Mouse (Mus musculus): ENCODE data around the gene Vmn1r13. TPM values are rescaled to one million over a fixed set of nuclear protein-coding genes. Genes with fewer than 3 reads are reported as not detected.
"Not testable (repeated sequence)": the region's sequence is repeated elsewhere in the genome, so short reads cannot be mapped to it uniquely, and the experiment has no call there.

Vmn1r13 gene
- polyA plus RNA-seq (2012; rRNA removed), result not detected in 2 replicates
- polyA plus RNA-seq (2014; fragmentation: Nextera tagmentation; extraction: Ambion mirVana), result not detected in 2 replicates

- not testable (repeated sequence) for H3K4me2 ChIP-seq (replicated peaks; ENCODE audit: low read depth, low read length, severe bottlenecking); H3K27ac ChIP-seq (replicated peaks; ENCODE audit: low read depth, low read length); H3K9me3 ChIP-seq (ENCODE audit: control insufficient read depth, low read length); H3K4me3 ChIP-seq (replicated peaks; ENCODE audit: low read length); H3K4me1 ChIP-seq (ENCODE audit: control insufficient read depth, insufficient read depth, low read length); H3K9ac ChIP-seq (ENCODE audit: low read depth, low read length, severe bottlenecking); H3K27me3 ChIP-seq (ENCODE audit: control insufficient read depth, insufficient read depth, low read length); DNase-seq (ENCODE audit: low spot score); H3K36me3 ChIP-seq (ENCODE audit: control insufficient read depth, insufficient read depth, low read length); ATAC-seq (ENCODE audit: low FRiP score, low read depth)
- 90% methylated on average over 1 of the region's 1 CpGs for WGBS
Observed at GRCm38 (mm10) chr6:57202990-57203389, at the start of gene Vmn1r13. TSS of gene Vmn1r13 (plus strand) at chr6:57203290.

- H3K4me2 ChIP-seq (replicated peaks; ENCODE audit: low read depth, low read length, severe bottlenecking), result no peak within 1 kb of the TSS
- no peak within 1 kb of the TSS for H3K9ac ChIP-seq (ENCODE audit: low read depth, low read length, severe bottlenecking)
- H3K4me3 ChIP-seq (replicated peaks; ENCODE audit: low read length), result no peak within 1 kb of the TSS
- no peak for ATAC-seq (ENCODE audit: low FRiP score, low read depth)
- WGBS, result 81% methylated on average over 2 of the region's 2 CpGs
- H3K27ac ChIP-seq (replicated peaks; ENCODE audit: low read depth, low read length), result no peak within 1 kb of the TSS
- H3K9me3 ChIP-seq (ENCODE audit: control insufficient read depth, low read length), result no peaks in the 10 kb centered on the region
- no peak for TF ChIP-seq POLR2A (IDR thresholded peaks at IDR 0.05; ENCODE audit: borderline replicate concordance, extremely low read depth, insufficient read depth, insufficient read length)
- no peaks in the 10 kb centered on the region for H3K36me3 ChIP-seq (ENCODE audit: control insufficient read depth, insufficient read depth, low read length)
- H3K4me1 ChIP-seq (ENCODE audit: control insufficient read depth, insufficient read depth, low read length), result no peaks in the 10 kb centered on the region
- no peaks in the 10 kb centered on the region for H3K27me3 ChIP-seq (ENCODE audit: control insufficient read depth, insufficient read depth, low read length)
- no peak for DNase-seq (ENCODE audit: low spot score)
Observed at GRCm38 (mm10) chr6:57156619-57157018, 46.5 kb upstream of the Vmn1r13 start, which contains the start of gene Vmn1r12. TSS of gene Vmn1r12 (plus strand) at chr6:57156919.

GRCm38 (mm10) chr6:57190016-57190415 is 13.1 kb upstream of the Vmn1r13 start:
- not testable (repeated sequence) for H3K4me1 ChIP-seq (ENCODE audit: control insufficient read depth, insufficient read depth, low read length); H3K27me3 ChIP-seq (ENCODE audit: control insufficient read depth, insufficient read depth, low read length); H3K9me3 ChIP-seq (ENCODE audit: control insufficient read depth, low read length); H3K36me3 ChIP-seq (ENCODE audit: control insufficient read depth, insufficient read depth, low read length); H3K4me3 ChIP-seq (replicated peaks; ENCODE audit: low read length); H3K27ac ChIP-seq (replicated peaks; ENCODE audit: low read depth, low read length); ATAC-seq (ENCODE audit: low FRiP score, low read depth); DNase-seq (ENCODE audit: low spot score); H3K9ac ChIP-seq (ENCODE audit: low read depth, low read length, severe bottlenecking); H3K4me2 ChIP-seq (replicated peaks; ENCODE audit: low read depth, low read length, severe bottlenecking)
- WGBS, result 52% methylated on average over 3 of the region's 3 CpGs

GRCm38 (mm10) chr6:57231386-57231785 is 28.3 kb downstream of the Vmn1r13 start, which contains the start of gene Vmn1r14:
TSS of gene Vmn1r14 (plus strand) at chr6:57231686.
- H3K27ac ChIP-seq (replicated peaks; ENCODE audit: low read depth, low read length), result no peak within 1 kb of the TSS
- WGBS, result 90% methylated on average over 3 of the region's 3 CpGs
- TF ChIP-seq POLR2A (IDR thresholded peaks at IDR 0.05; ENCODE audit: borderline replicate concordance, extremely low read depth, insufficient read depth, insufficient read length), result no peak
- ATAC-seq (ENCODE audit: low FRiP score, low read depth), result no peak
- no peaks in the 10 kb centered on the region for H3K4me1 ChIP-seq (ENCODE audit: control insufficient read depth, insufficient read depth, low read length)
- no peak within 1 kb of the TSS for H3K9ac ChIP-seq (ENCODE audit: low read depth, low read length, severe bottlenecking)
- no peaks in the 10 kb centered on the region for H3K9me3 ChIP-seq (ENCODE audit: control insufficient read depth, low read length)
- DNase-seq (ENCODE audit: low spot score), result no peak
- H3K27me3 ChIP-seq (ENCODE audit: control insufficient read depth, insufficient read depth, low read length), result no peaks in the 10 kb centered on the region
- no peak within 1 kb of the TSS for H3K4me3 ChIP-seq (replicated peaks; ENCODE audit: low read length)
- no peaks in the 10 kb centered on the region for H3K36me3 ChIP-seq (ENCODE audit: control insufficient read depth, insufficient read depth, low read length)
- no peak within 1 kb of the TSS for H3K4me2 ChIP-seq (replicated peaks; ENCODE audit: low read depth, low read length, severe bottlenecking)

- H3K9me3 ChIP-seq (ENCODE audit: control insufficient read depth, low read length), result no peaks in the 10 kb centered on the region
- WGBS, result 66% methylated on average over 1 of the region's 1 CpGs
- H3K27me3 ChIP-seq (ENCODE audit: control insufficient read depth, insufficient read depth, low read length), result no peaks in the 10 kb centered on the region
- no peak within 1 kb of the TSS for H3K4me2 ChIP-seq (replicated peaks; ENCODE audit: low read depth, low read length, severe bottlenecking)
- no peak within 1 kb of the TSS for H3K9ac ChIP-seq (ENCODE audit: low read depth, low read length, severe bottlenecking)
- no peak within 1 kb of the TSS for H3K27ac ChIP-seq (replicated peaks; ENCODE audit: low read depth, low read length)
- no peak within 1 kb of the TSS for H3K4me3 ChIP-seq (replicated peaks; ENCODE audit: low read length)
- no peaks in the 10 kb centered on the region for H3K4me1 ChIP-seq (ENCODE audit: control insufficient read depth, insufficient read depth, low read length)
- ATAC-seq (ENCODE audit: low FRiP score, low read depth), result no peak
- TF ChIP-seq POLR2A (IDR thresholded peaks at IDR 0.05; ENCODE audit: borderline replicate concordance, extremely low read depth, insufficient read depth, insufficient read length), result no peak
- no peak for DNase-seq (ENCODE audit: low spot score)
- no peaks in the 10 kb centered on the region for H3K36me3 ChIP-seq (ENCODE audit: control insufficient read depth, insufficient read depth, low read length)
Observed at GRCm38 (mm10) chr6:57257652-57258051, 54.6 kb downstream of the Vmn1r13 start, which contains the start of gene Vmn1r15. TSS of gene Vmn1r15 (plus strand) at chr6:57257952.

- H3K27me3 ChIP-seq (ENCODE audit: control insufficient read depth, insufficient read depth, low read length), result no peaks in the 10 kb centered on the region
Observed at GRCm38 (mm10) chr6:57260990-57261389, 57.9 kb downstream of the Vmn1r13 start.

More at GRCm38 (mm10) chr6:57260990-57261389, 57.9 kb downstream of the Vmn1r13 start:
- DNase-seq (ENCODE audit: low spot score), result no peak
- H3K4me3 ChIP-seq (replicated peaks; ENCODE audit: low read length), result no peak overlapping the region
- no peaks in the 10 kb centered on the region for H3K9me3 ChIP-seq (ENCODE audit: control insufficient read depth, low read length)
- no peak overlapping the region for H3K27ac ChIP-seq (replicated peaks; ENCODE audit: low read depth, low read length)
- H3K9ac ChIP-seq (ENCODE audit: low read depth, low read length, severe bottlenecking), result no peak overlapping the region
- no peaks in the 10 kb centered on the region for H3K36me3 ChIP-seq (ENCODE audit: control insufficient read depth, insufficient read depth, low read length)
- no peak overlapping the region for H3K4me2 ChIP-seq (replicated peaks; ENCODE audit: low read depth, low read length, severe bottlenecking)
- no peak for TF ChIP-seq POLR2A (IDR thresholded peaks at IDR 0.05; ENCODE audit: borderline replicate concordance, extremely low read depth, insufficient read depth, insufficient read length)
- H3K4me1 ChIP-seq (ENCODE audit: control insufficient read depth, insufficient read depth, low read length), result no peaks in the 10 kb centered on the region
- ATAC-seq (ENCODE audit: low FRiP score, low read depth), result no peak
- 74% methylated on average over 2 of the region's 2 CpGs for WGBS

Other genes starting within 250 kb of the Vmn1r13 start
- gene Vmn1r5, start 233.0 kb upstream of the Vmn1r13 start, polyA plus RNA-seq (2012; rRNA removed), result not detected in 2 replicates
- gene Vmn1r5, start 233.0 kb upstream of the Vmn1r13 start, polyA plus RNA-seq (2014; fragmentation: Nextera tagmentation; extraction: Ambion mirVana), result not detected in 2 replicates
- not detected in 2 replicates for gene Vmn1r6, start 206.0 kb upstream of the Vmn1r13 start, polyA plus RNA-seq (2012; rRNA removed)
- not detected in 2 replicates for gene Vmn1r6, start 206.0 kb upstream of the Vmn1r13 start, polyA plus RNA-seq (2014; fragmentation: Nextera tagmentation; extraction: Ambion mirVana)
- gene Vmn1r7, start 178.0 kb upstream of the Vmn1r13 start, polyA plus RNA-seq (2012; rRNA removed), result not detected in 2 replicates
- gene Vmn1r7, start 178.0 kb upstream of the Vmn1r13 start, polyA plus RNA-seq (2014; fragmentation: Nextera tagmentation; extraction: Ambion mirVana), result not detected in 2 replicates
- gene Vmn1r8, start 171.0 kb upstream of the Vmn1r13 start, polyA plus RNA-seq (2012; rRNA removed), result not detected in 2 replicates
- not detected in 2 replicates for gene Vmn1r8, start 171.0 kb upstream of the Vmn1r13 start, polyA plus RNA-seq (2014; fragmentation: Nextera tagmentation; extraction: Ambion mirVana)
- gene Vmn1r9, start 136.5 kb upstream of the Vmn1r13 start, polyA plus RNA-seq (2012; rRNA removed), result not detected in 2 replicates
- gene Vmn1r9, start 136.5 kb upstream of the Vmn1r13 start, polyA plus RNA-seq (2014; fragmentation: Nextera tagmentation; extraction: Ambion mirVana), result not detected in 2 replicates
- not detected in 2 replicates for gene Vmn1r10, start 93.8 kb upstream of the Vmn1r13 start, polyA plus RNA-seq (2012; rRNA removed)
- not detected in 2 replicates for gene Vmn1r10, start 93.8 kb upstream of the Vmn1r13 start, polyA plus RNA-seq (2014; fragmentation: Nextera tagmentation; extraction: Ambion mirVana)
- not detected in 2 replicates for gene Vmn1r11, start 69.8 kb upstream of the Vmn1r13 start, polyA plus RNA-seq (2012; rRNA removed)
- gene Vmn1r11, start 69.8 kb upstream of the Vmn1r13 start, polyA plus RNA-seq (2014; fragmentation: Nextera tagmentation; extraction: Ambion mirVana), result not detected in 2 replicates
- not detected in 2 replicates for gene Vmn1r12, start 46.4 kb upstream of the Vmn1r13 start, polyA plus RNA-seq (2012; rRNA removed)
- not detected in 2 replicates for gene Vmn1r12, start 46.4 kb upstream of the Vmn1r13 start, polyA plus RNA-seq (2014; fragmentation: Nextera tagmentation; extraction: Ambion mirVana)
- not detected in 2 replicates for gene Vmn1r14, start 28.4 kb downstream of the Vmn1r13 start, polyA plus RNA-seq (2012; rRNA removed)
- not detected in 2 replicates for gene Vmn1r14, start 28.4 kb downstream of the Vmn1r13 start, polyA plus RNA-seq (2014; fragmentation: Nextera tagmentation; extraction: Ambion mirVana)
- gene Vmn1r15, start 54.7 kb downstream of the Vmn1r13 start, polyA plus RNA-seq (2012; rRNA removed), result not detected in 2 replicates
- not detected in 2 replicates for gene Vmn1r15, start 54.7 kb downstream of the Vmn1r13 start, polyA plus RNA-seq (2014; fragmentation: Nextera tagmentation; extraction: Ambion mirVana)
- gene Vmn1r16, start 126.2 kb downstream of the Vmn1r13 start, polyA plus RNA-seq (2012; rRNA removed), result not detected in 2 replicates
- gene Vmn1r16, start 126.2 kb downstream of the Vmn1r13 start, polyA plus RNA-seq (2014; fragmentation: Nextera tagmentation; extraction: Ambion mirVana), result not detected in 2 replicates
- gene Vmn1r17, start 160.4 kb downstream of the Vmn1r13 start, polyA plus RNA-seq (2012; rRNA removed), result not detected in 2 replicates
- gene Vmn1r17, start 160.4 kb downstream of the Vmn1r13 start, polyA plus RNA-seq (2014; fragmentation: Nextera tagmentation; extraction: Ambion mirVana), result not detected in 2 replicates
- gene Vmn1r18, start 192.5 kb downstream of the Vmn1r13 start, polyA plus RNA-seq (2012; rRNA removed), result not detected in 2 replicates
- gene Vmn1r18, start 192.5 kb downstream of the Vmn1r13 start, polyA plus RNA-seq (2014; fragmentation: Nextera tagmentation; extraction: Ambion mirVana), result not detected in 2 replicates
- not detected in 2 replicates for gene Vmn1r19, start 200.5 kb downstream of the Vmn1r13 start, polyA plus RNA-seq (2012; rRNA removed)
- gene Vmn1r19, start 200.5 kb downstream of the Vmn1r13 start, polyA plus RNA-seq (2014; fragmentation: Nextera tagmentation; extraction: Ambion mirVana), result not detected in 2 replicates
- gene Vmn1r20, start 225.6 kb downstream of the Vmn1r13 start, polyA plus RNA-seq (2012; rRNA removed), result not detected in 2 replicates
- not detected in 2 replicates for gene Vmn1r20, start 225.6 kb downstream of the Vmn1r13 start, polyA plus RNA-seq (2014; fragmentation: Nextera tagmentation; extraction: Ambion mirVana)